Mouse (Mus musculus) heart, adult 2 months (tissue): ENCODE measurements around the gene Ppp2r5c.

ENCODE experiments used
- CTCF ChIP-seq: fragments of 200-600 bp; IDR thresholded peaks from 2 replicates; pipeline ENCODE4 v1.8.1; 2022; ENCODE audit warnings: antibody characterized with exemption, mild to moderate bottlenecking, moderate library complexity
- POLR2A ChIP-seq: fragments of 200-500 bp; IDR thresholded peaks from 2 replicates; pipeline ENCODE4 v1.6.1; 2011; ENCODE audit warnings: mild to moderate bottlenecking, low read depth, low read length, control low read depth; ENCODE audit not compliant: insufficient read depth

DNA sequence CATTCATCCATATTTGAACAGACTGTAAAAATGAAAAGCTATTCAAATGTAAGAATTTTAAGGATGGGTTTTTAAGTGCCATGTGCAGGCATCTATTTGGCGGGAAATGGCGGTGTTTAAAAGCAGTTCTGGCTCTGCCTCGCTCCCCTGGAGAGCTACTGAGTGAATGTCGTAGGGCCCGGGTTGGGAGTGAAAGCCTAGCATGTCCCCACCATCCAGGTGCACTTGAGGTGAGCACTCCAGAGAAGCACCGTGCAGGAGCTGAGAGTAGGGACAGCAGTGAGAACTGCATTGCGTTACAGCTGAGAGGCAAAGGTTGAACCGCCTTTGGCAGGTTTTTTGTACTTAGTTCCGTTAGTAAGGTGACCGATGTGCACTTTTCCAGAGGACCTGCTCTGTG is 92.4 kb downstream of the Ppp2r5c start:
- no peak for TF ChIP-seq CTCF
- no peak for TF ChIP-seq POLR2A
